Mouse (Mus musculus) brain, adult 2 months (tissue): ENCODE data around the gene Atoh1.

ENCODE experiments used
- DNase-seq: peaks from one replicate; pipeline ENCODE4 v3.0.0; 2011; ENCODE audit warnings: low read depth, low spot score

The Atoh1 gene

GRCm38 (mm10) chr6:64728499-64729198 is at the start of gene Atoh1:
TSS of gene Atoh1 (plus strand) at chr6:64729125.
- DNase-seq: no peak

- peak; percentile 55 for DNase-seq
Measured at GRCm38 (mm10) chr6:64683974-64684373, 45.0 kb upstream of the Atoh1 start.

DNA sequence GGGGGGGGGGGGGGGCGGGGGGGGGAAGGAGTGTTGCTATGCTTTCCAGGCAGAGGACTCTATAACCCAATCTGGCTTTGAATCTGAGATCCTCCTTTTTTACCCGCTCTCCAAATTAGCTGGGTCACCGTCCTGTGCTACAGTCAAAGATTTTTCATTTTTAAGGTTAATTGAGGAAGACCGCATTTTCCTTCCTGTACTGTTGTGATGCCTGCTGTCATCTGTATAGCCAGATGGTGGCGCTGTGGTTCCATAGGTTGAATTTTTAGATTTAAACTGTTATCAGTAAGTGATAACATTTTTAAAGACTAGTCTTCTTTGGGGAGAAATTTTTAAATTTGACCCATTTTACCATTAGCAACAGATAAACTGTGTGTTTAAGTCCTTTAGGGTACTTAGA is 44.0 kb upstream of the Atoh1 start:
- DNase-seq: peak; percentile 48

DNA sequence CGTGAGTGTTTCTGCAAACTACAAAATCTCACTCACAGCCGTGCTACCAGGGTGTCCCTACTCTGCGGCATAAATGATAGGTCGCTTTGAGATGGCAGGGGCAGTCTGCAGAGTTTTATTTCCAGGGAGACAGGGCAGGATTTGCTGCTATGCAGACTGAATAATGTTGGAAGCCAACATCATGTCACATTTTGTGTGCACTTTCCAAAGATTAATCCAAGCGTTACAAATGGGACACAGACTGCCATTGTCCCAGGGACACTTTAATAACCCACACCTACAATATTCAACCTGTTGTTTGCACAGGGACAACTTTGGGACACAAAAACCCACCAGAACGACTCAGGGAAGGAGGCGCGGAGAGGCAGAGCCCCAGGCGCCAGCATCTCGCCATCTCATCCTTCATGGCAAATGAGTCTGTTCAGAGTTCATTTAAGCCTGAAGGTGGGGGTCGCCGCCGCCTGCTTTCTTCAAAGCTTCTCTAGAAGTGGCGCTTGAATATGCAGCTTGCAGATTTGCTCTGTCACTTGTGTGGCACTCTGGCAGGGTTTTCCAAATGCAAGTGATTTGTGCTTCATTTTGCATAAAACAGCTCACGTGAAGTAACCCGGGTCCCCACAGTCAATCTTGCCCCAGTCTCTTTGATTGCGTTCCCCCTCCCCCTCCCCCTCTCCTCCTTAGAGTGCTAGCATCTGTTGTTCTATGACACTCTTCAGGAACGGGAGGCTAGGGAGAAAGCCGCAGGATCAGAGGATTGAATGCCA is 40.6 kb upstream of the Atoh1 start:
- no peak for DNase-seq

DNA sequence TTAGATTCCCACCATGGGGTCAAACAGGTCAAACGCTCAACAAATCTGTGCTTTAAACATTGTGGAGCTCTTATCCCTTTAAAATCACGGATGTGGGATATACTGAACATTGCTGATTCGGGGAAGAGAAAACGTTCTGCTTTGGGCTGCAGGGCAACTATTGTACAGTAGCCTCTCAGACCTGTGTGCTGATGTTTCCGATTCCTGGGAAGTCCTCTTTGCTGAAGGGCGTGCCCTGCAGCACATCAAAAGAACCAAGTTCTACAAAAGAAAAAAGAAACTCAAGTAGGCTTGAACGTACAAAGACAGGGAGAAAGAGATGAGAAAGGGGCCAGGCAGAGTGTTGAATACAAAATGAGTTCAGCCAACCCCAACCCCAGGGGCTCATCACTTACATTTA is 34.2 kb upstream of the Atoh1 start:
- DNase-seq: no peak

DNA sequence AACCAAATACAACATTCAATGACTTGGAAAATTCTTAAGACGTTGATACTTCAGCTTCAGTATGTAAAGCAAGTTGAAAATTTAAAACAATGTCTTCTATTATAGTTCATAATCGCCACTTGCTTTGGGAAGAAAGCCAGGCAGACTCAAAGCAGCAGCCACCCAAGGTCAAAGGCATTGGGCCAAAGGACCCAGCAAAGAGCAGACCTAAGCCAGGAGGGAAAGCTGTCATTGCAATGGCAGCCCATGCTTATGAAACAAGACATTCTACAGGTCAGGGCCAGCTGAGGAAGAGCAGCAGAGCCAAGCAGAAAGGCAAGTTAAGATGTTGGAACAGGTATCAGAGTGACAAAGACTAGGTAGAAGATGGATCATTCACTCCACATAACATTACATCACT is 25.3 kb upstream of the Atoh1 start:
- DNase-seq: no peak

GRCm38 (mm10) chr6:64727751-64728403 is 1.0 kb upstream of the Atoh1 start:
- DNase-seq: no peak

- no peak for DNase-seq
Measured at GRCm38 (mm10) chr6:64729231-64730011, 496 bp downstream of the Atoh1 start.

DNA sequence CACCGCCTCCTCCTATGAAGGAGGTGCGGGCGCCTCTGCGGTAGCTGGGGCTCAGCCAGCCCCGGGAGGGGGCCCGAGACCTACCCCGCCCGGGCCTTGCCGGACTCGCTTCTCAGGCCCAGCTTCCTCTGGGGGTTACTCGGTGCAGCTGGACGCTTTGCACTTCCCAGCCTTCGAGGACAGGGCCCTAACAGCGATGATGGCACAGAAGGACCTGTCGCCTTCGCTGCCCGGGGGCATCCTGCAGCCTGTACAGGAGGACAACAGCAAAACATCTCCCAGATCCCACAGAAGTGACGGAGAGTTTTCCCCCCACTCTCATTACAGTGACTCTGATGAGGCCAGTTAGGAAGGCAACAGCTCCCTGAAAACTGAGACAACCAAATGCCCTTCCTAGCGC is 1.1 kb downstream of the Atoh1 start:
- DNase-seq: no peak

DNA sequence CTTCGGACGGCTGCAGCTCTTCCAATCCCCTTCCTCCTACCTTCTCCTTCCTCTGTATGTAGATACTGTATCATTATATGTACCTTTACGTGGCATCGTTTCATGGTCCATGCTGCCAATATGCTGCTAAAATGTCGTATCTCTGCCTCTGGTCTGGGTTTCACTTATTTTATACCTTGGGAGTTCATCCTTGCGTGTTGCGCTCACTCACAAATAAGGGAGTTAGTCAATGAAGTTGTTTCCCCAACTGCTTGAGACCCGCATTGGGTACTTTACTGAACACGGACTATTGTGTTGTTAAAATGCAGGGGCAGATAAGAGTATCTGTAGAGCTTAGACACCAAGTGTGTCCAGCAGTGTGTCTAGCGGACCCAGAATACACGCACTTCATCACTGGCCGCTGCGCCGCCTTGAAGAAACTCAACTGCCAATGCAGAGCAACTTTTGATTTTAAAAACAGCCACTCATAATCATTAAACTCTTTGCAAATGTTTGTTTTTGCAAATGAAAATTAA is 1.6 kb downstream of the Atoh1 start:
- DNase-seq: no peak

DNA sequence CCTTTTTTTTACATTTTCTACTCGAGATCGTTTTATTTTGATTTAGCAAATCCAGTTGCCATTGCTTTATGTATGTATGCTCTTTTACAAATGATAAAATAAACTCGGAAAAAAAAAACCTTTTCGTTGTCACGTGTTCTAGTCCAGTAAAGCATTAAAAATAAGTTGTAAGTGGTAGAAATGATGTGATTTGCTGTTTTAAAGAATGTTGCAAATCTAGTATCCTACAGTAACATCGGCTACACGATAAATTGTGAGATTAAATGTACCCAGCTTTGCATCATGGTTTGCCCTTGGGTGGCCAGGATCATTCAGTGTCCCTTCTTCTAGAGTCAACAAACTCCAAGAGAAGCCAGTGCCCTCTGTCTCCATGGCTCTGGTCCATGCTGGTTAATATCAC is 2.2 kb downstream of the Atoh1 start:
- DNase-seq: no peak

DNA sequence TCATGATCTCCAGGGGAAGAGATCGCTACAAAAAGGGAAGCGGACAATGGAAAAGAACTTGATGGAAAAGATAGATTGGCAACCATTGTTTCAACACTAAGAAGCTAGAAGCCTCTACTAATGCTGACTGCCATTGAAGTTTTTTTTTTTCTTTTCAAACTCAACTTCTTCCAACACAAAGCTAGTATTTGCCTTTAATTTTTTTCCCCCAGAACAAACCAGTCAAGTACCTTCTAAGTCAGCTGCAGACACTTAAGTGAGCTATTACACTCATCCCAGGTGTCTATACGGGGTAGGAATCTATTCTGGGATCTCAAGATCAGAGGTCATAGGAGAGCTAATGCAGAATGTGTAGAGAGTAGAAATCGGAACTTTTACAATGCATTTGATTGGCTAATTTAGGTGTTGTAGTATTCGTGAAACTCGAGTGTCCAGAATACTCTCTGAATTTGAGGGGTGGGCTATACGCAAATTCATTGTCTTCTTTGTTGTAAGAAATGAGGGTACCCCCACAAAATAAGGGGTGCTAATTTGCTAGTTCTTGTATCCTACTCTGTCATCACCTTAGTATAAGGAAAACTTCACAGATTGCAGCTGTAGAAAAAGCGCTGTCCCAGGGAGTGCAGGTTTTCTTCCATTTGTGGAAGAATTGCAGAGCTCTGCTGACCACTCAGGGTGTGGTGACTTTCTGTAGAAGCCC is 2.8 kb downstream of the Atoh1 start:
- DNase-seq: no peak

DNA sequence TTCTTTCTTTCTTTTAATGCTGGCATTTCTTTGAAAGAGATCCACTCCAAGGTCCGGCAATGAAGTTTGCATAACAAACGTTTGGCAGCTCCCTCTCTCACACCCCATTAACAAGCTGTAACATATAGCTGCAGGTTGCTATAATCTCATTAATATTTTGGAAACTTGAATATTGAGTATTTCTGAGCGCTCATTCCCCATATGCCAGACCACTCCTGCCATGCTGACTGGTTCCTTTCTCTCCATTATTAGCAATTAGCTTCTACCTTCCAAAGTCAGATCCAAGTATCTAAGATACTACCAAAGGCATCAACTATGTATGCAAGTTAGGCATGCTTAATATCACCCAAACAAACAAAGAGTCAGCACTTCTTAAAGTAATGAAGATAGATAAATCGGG is 4.4 kb downstream of the Atoh1 start:
- no peak for DNase-seq

DNA sequence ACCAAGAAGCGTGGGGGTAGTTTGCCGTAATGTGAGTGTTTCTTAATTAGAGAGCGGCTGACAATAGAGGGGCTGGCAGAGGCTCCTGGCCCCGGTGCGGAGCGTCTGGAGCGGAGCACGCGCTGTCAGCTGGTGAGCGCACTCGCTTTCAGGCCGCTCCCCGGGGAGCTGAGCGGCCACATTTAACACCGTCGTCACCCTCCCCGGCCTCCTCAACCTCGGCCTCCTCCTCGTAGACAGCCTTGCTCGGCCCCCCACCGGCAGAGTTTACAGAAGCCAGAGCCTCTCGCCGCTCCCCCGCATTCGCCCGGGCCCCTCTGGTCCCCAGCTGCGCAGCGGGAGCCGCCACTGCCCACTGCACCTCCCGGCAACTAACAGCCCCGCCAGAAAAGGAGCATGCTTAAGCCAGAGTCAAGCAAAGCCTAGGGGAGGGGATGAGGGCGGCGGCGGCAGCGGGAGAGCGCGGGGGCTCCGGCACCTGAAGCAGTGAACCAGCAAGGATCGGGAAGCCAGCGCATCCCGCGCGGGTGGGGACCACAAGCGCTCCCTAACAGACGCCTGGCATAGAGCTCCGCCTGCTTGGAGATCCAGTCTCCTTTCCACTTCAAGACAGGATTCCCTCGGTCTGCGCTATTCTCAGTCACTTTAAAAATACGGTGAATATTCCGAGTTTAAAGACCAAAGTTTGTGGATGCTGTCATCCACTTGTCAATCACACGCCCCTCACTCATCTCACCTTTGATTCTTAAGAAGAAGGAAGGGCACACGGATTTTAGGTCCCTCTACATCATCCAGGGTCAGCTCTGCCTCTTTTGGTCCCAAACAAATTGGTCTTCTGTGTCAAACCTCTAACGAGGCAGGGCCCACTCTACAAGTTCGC is 5.8 kb downstream of the Atoh1 start:
- DNase-seq: peak; percentile 10

- no peak for DNase-seq
Measured at GRCm38 (mm10) chr6:64736317-64736716, 7.4 kb downstream of the Atoh1 start.

DNA sequence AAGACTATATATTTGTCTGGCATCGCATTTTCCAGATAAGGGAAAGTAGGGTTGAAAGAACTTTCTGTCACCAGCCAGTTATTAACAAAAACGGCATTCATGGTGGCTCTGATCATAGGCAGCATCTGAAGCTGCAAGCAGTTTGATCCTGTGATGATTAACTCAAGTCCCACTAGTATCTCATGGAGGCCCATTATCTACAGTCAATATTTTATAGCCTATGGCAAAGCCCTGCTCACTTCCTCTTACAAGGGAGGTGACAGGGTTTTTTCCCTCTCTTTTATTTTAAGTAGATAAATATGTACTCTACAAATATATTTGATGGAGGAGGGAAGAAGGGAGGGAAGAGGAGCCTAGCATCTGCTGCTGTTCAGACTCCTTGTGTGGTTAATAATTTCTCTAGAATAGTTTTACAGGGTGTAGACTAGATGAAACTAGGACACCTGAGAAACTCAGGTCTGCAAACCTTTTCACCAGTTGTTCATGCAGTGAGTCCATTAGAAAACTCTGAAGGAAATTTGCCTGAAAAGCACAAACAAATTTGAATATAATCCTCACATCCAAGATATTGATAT is 14.1 kb downstream of the Atoh1 start:
- DNase-seq: no peak

DNA sequence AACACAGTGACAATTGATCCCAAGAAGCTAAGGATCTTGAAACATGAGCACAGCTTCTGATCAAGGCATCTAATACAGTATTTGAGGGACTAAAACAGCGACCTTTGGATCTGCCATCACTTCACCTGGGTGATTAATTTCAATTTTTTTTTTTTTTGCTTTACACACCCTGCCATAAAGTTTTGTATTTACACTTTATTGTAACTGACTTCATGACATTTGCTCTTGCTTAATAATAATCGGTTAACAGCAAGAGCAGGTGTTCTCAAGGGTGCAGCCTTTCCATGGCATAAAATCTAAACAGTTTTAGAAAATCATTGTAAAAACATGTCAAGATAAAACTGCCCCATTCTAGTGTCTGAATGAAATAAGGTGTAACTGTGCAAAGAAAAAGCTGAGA is 25.6 kb downstream of the Atoh1 start:
- DNase-seq: no peak

DNA sequence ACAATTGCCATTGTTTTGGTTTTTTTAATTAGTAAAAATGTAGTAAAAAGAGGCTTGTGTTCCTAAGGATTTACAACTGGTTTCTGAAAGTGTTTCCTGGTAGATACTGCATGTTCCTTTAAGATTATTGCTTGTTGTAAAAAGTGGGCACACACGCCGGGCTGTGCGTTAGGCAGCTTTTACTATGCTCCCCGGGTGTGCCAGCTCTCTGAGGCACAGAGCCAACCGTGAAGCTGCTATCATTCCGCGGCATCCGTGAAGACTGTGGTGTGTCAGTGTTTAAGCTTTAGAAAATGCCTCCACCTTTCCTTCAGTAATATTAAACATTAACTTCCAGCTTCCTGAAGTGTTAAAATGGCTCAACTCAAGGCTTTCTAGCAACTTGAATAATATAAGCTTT is 35.0 kb downstream of the Atoh1 start:
- peak; percentile 2 for DNase-seq

GRCm38 (mm10) chr6:64773430-64773829 is 44.5 kb downstream of the Atoh1 start:
- no peak for DNase-seq
